Mouse (Mus musculus): ENCODE measurements at regions not wholly inside any gene's neighbourhood (a gene's known extent, or its start where the extent isn't known, plus 50 kb on each side); places are given as distances from the start of the nearest gene placed in this dataset.

DNA sequence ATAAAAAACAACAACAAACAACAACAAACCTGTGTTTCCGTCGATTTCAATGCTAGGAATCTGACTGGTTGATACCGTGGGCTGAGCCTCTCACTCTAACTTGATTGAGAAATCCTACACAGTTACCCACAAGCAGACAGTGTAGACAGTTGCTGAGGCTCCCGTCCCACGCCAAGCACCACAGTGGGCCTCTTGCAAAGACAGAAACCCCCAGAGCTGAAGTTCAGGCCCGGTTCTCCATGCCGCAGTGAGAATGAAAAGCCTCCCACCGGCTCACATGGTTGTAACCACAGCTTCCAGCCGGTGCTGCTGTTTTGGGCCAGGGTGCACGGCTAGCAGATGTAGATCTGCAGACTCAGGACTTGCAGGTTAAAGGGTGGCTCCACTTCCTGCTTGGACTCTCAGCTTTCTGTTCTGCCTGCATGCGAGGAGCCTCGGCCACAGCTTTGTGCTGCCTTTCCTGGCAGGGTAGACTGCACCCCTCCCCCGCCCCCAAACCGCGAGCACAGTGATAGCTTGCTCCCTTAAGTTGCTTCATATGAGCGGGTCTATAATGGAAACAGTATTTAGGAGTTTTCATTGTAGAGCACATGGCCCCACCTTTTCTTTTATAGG is 133.6 kb upstream of the Zfp64 start:
- TF ChIP-seq POLR2A (IDR thresholded peaks at IDR 0.05; ENCODE audit: control insufficient read depth, extremely low read depth, insufficient read depth, low read length, poor library complexity) (no peak), CTCF (IDR thresholded peaks at IDR 0.05; ENCODE audit: borderline replicate concordance, control insufficient read depth, extremely low read depth, insufficient read depth, low read length, poor library complexity) (no peak)

Measured in thymus, adult 2 months (tissue).